In the genomic region with DNA sequence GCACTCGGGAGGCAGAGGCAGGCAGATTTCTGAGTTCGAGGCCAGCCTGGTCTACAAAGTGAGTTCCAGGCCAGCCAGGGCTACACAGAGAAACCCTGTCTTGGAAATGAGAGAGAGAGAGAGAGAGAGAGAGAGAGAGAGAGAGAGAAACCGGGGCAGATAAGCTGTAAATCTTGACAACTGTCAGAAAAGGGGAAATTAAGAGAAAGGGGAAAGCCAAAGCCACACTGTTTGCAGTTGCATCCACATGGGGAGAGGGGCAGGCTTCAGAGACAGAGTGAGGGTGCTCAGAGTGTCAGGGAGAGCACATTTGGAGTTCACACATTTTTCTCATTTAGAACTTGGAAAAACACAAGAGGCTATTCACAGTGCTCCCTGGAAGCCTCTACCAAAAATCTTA, we compare ENCODE assay signal across 1 mouse cellular context.
TF ChIP-seq lines count a peak whose summit lies in the region.

No protein-coding gene starts in this region.

TF ChIP-seq in MEL, 35 proteins besides CTCF, POLR2A, EP300 and RAD21 (continued from another document):
- TF ChIP-seq TBP (IDR thresholded peaks at IDR 0.05; ENCODE audit: low read depth, low read length) (no peak), MAX (IDR thresholded peaks at IDR 0.05; ENCODE audit: low read length) (peak; percentile 52; the same call in 1 of the 2 replicates), MAFK (IDR thresholded peaks at IDR 0.05; ENCODE audit: borderline replicate concordance, low read depth, low read length) (peak; percentile 48; the same call in 1 of the 2 replicates), RCOR1 (IDR thresholded peaks at IDR 0.05; ENCODE audit: low read depth, low read length) (peak; percentile 95), ZMIZ1 (IDR thresholded peaks at IDR 0.05; ENCODE audit: low read depth, low read length) (0 out of 2 replicates have a peak, but pooled peaks have one; percentile 42), ETS1 (IDR thresholded peaks at IDR 0.05; ENCODE audit: low read depth, low read length) (peak; percentile 79), POLR2AphosphoS2 (IDR thresholded peaks at IDR 0.05; ENCODE audit: low read length) (no peak), ELF1 (IDR thresholded peaks at IDR 0.05; ENCODE audit: low read depth, low read length) (0 out of 2 replicates have a peak, but pooled peaks have one; percentile 11), NELFE (IDR thresholded peaks at IDR 0.05; ENCODE audit: low read depth, low read length) (no peak), GATA1 (IDR thresholded peaks at IDR 0.05; ENCODE audit: low read depth, low read length) (peak; percentile 83), MAZ (IDR thresholded peaks at IDR 0.05; ENCODE audit: low read depth, low read length) (peak; percentile 72; the same call in 1 of the 2 replicates), ZKSCAN1 (IDR thresholded peaks at IDR 0.05; ENCODE audit: low read depth, low read length) (0 out of 2 replicates have a peak, but pooled peaks have one; percentile 15), MXI1 (IDR thresholded peaks at IDR 0.05; ENCODE audit: low read depth, low read length) (peak; percentile 66; the same call in 1 of the 2 replicates), SIN3A (IDR thresholded peaks at IDR 0.05; ENCODE audit: low read length) (peak; percentile 86), JUND (IDR thresholded peaks at IDR 0.05; ENCODE audit: low read depth, low read length) (peak; percentile 99), ZC3H11A (IDR thresholded peaks at IDR 0.05; ENCODE audit: low read depth, low read length) (peak; percentile 9; the same call in 1 of the 2 replicates), USF2 (IDR thresholded peaks at IDR 0.05; ENCODE audit: borderline replicate concordance in 1 of 2, insufficient read depth in 1 of 2, low read depth in 1 of 2, low read length in 2 of 2) (no peak), USF1 (IDR thresholded peaks at IDR 0.05; ENCODE audit: low read depth, low read length) (no peak), CHD2 (IDR thresholded peaks at IDR 0.05; ENCODE audit: low read length) (no peak; the same call in 1 of the 2 replicates)
